Mouse (Mus musculus) gastrocnemius, adult 8-10 months (tissue): ENCODE results near the gene Ypel1. TPM values are rescaled to one million over a fixed set of nuclear protein-coding genes. Genes with fewer than 3 reads are reported as not detected.
A peak's percentile ranks its signal among the peaks of the same experiment; 100 is the strongest.

ENCODE experiments used
- DNase-seq, 2 experiments: peaks; one replicate each; pipeline ENCODE4 v3.0.0; 2022; ENCODE audit warnings: low spot score in 2 of 2
- total RNA-seq, 4 experiments: library from RNA; stranded (reverse); gene quantifications; 2 replicates each; pipeline ENCODE4 v1.2.4; 2022

Ypel1 gene
- 1 to 10 TPM in 2 of 4 experiments, under 1 TPM in 2; 0.46 to 1.7 (median 0.99) TPM for total RNA-seq

DNA sequence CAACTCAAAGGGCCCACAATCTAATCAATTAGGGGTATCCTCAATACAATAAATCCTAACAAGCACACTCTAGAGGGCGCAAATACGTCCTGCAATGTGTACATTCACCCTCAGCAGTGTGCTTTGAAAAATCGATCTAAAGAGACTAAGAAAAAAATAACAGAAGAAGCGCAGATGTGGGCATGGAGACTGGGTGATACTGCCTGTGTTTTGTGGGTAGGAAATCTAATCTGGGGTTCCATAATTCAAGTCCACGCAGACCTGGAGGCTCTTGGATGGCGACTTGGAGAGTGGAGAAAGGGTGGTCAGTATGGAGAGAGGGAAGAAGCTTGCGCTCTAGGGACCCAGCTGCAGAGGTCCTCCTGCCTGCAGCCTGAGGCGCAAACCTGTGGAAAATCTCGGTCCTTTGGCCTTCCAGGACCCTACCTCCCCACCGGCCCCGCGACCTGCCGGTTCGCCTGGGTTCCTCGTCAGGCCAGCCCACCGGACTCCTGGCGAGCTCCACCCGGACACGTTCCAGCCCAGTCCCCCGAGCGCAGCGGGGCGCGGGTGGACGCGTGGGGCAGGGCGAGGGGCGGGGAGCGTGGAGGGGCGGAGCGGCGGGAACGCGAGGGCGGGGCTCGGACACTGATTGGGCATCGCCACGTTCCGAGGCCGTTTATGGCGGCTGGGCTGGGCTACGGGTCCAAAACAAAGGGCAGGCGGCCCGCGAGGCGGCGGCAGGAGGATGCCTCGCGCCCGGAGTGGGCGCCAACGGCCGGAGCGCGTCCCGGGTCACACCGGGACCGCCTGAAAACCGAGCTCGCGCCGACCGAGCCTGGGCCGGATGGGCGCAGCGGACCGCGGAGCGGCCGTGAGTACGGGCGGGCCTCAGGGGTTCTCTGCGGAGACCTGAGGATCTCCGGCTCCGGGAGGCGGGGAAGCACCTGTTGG lies at the start of gene Ypel1:
Gene Ypel1, plus strand, starts transcription at position 186 of the 933 bp plus-strand sequence.
- DNase-seq = peak; percentile 54 to 65

DNA sequence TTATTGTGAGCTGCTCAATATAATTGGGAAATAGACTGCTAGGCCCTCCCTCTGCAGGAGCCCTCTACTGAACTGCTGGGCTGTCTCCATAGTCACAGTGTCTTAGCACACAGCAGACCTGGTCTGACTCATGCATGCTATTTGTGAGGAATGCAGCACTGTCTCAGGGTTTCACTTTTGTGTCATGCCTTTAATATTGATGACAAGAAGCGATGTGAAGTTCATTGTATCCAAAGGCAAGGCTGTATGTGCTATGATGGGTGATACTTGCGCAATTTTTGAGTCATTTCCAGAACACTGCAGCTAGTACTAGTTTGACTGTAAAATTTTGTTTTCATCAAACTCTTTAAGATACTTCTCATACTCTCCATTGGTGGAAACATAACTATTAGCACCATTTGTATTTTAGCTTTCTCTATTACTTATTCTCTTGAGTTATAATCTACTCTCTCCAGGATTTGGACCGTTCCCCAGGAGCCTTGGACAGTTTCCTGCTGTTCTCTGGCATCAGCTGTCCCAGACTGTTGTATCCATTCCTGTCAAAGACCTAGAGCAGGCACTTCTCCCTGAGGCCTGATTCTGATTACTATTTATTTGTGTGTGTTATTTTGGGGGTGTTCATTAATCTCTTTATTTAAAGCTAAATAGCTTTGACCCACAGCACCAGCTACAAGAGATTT lies 44.9 kb upstream of the Ypel1 start:
- DNase-seq = no peak

- DNase-seq = no peak
Measured at GRCm38 (mm10) chr16:17029971-17030695, 39.4 kb upstream of the Ypel1 start.

DNA sequence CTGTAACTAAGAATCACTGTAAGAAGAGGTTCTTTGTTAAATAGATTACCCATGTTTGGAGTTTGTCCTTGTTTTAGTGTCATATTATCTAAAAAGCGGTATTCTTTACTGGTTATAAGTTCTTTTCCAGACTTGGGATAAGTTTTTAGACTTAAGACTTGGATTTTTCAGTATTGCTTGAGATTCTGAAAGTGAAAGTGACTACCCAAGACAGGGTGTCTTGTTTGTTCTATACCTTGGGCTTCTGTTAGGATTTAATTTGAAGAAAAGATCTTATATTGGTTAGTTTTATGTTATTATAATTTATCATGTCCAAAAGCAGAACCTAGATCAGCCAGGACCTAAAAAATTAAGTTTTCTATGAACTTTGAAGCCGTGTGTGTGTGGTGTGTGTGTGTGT lies 35.7 kb upstream of the Ypel1 start:
- no peak for DNase-seq

DNA sequence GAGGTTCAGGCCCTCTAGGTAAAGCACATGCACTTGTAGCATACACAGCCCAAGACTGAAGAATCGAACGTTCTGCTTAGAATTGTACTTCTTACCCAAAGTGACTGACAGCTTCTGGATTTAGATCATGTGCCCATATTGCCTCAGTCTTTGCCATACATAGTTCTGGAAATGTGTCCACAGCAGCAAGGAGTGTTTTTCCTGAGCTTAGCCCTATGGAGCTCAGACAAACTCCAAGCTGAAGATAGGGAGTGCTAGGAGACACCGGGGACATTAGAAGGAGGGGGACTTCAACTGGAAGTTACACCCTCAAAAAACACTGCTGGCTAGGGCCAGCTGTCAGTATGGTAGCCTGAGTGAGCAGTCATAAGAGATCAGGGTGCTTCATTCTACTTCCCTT lies 28.8 kb upstream of the Ypel1 start:
- DNase-seq = no peak

DNA sequence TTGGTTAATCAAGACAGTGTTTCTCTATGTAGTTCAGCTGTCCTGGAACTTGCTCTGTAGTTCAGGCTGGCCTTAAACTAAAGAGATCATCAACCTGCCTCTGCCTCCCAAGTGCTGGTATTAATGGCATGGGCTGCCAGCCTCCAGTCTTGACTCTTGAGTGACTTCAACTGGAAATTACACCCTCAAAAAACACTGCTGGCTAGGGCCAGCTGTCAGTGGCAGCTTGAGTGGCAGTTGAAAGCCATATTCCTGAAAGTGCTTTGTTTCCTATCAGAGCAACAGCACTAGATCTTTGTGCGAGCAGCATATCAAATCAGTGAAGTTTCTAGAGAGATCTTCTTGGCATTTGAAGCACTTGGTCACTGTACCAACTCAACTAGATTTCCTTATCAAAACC lies 28.1 kb upstream of the Ypel1 start:
- DNase-seq = no peak

GRCm38 (mm10) chr16:17044320-17044719 lies 25.2 kb upstream of the Ypel1 start:
- peak in 1 of 2 experiments; percentile 10 for DNase-seq

DNA sequence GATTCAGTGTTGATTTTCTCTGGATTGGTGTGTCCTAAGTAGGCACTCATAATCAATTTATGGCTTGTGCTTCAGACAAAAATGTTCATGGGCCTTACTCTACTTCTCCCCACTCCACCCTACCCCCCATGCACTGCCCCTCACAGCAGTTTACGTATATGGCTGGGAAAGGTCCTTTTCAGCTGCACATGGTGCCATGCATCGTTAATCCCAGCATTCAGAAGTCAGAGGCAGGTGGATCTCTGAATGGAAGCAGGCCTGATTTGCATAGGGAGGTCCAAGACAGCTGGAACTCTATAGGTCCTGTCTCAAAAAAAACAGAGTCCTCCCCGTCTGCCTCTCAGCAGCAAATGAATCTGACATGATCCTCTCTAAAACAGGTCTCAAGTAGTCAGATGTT lies 24.2 kb upstream of the Ypel1 start:
- DNase-seq = no peak

GRCm38 (mm10) chr16:17049886-17050285 lies 19.6 kb upstream of the Ypel1 start:
- no peak for DNase-seq

GRCm38 (mm10) chr16:17052087-17052486 lies 17.4 kb upstream of the Ypel1 start:
- no peak for DNase-seq

- DNase-seq = no peak
Measured at GRCm38 (mm10) chr16:17053903-17054302, 15.6 kb upstream of the Ypel1 start.

GRCm38 (mm10) chr16:17055584-17055983 lies 13.9 kb upstream of the Ypel1 start:
- no peak for DNase-seq

- no peak for DNase-seq
Measured at GRCm38 (mm10) chr16:17062338-17062737, 7.2 kb upstream of the Ypel1 start.

- no peak for DNase-seq
Measured at GRCm38 (mm10) chr16:17067552-17067951, 1.9 kb upstream of the Ypel1 start.

DNA sequence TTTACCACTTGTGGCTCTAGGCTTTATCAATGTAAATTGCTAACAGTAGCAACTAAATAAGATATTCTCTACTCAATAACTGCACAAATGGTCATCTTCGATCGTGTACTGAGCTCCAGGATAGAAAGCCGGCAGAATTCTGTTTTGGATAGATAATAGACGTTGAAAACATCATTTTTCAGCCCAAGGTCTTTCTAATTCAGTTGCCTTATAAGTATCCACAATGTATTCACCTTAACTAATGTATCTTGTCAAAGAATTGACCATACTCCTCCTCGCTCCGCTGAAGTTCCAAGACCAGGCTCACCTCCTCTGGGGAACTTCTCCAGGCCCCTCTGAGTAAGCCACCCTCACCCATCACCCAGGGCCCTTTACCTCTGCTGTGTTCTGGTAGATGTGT lies 1.2 kb downstream of the Ypel1 start:
- DNase-seq = no peak

DNA sequence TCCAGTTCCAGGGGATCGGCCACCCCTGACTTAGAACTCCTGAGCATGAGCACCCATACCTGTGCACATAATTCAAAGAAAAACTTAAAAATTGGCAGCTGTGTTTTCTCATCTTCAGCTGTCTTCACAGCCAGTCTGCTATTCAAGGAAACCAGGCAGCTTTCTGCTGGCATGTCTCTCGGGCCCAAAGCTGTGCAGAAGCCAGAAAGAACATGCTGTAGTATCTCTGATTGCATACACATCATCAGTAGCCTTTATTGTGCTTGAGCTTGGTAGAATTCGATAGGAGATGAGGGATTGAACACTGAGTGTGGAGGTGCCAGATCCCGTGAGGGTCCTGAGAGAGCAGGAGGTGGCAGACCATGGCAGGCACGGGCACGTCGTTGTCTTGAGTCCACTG lies 3.5 kb downstream of the Ypel1 start:
- DNase-seq = no peak

GRCm38 (mm10) chr16:17076301-17076700 lies 6.8 kb downstream of the Ypel1 start:
- DNase-seq = no peak

DNA sequence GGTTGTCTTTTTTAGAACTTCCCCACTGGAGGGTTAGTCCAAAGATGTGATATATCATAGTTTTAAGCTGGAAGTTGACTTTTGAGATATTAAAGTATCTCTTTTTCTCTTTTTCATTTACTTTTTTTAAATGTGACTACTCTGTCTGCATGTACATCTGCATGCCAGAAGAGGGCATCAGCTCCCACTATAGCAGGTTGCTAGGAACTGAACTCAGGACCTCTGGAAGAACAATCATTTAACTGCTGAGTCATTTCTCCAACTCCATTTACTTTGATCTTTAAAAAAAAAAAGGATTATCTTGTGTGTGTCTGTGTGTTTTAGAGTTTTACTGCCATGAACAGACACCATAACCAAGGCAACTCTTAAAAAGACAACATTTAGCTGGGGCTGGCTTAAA lies 7.4 kb downstream of the Ypel1 start:
- DNase-seq = no peak

GRCm38 (mm10) chr16:17078101-17078500 lies 8.6 kb downstream of the Ypel1 start:
- no peak for DNase-seq

DNA sequence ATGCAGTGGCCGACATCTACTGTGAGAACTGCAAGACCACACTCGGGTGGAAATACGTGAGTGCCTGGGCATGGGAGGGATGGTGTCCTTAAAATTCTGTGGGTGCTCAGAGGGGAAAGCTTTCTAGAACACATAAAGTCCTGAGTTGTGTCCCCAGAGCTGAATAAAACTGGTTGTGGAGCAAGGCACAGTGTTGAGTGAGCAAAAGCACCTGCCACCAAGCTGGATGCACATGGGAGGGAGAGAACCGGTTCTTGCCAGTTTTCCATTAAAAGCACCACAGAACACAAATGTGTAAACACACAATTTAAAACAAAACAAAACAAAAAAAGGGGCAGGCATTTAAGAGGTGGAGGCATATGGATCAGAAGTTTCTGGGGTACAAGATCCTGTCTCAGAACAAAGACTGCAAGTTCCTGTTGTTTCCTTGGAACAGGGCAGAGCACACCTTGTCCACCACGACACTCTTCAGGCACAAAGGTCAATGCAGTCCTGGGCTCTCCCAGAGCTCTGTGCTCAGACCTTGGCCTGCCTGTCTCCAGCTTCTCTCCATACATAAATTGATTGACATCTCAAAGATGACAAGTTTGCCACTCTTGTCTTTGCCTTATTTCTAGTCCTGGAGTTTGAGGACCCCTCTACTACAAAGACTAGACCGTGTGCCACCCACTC lies 12.8 kb downstream of the Ypel1 start:
- no peak for DNase-seq

DNA sequence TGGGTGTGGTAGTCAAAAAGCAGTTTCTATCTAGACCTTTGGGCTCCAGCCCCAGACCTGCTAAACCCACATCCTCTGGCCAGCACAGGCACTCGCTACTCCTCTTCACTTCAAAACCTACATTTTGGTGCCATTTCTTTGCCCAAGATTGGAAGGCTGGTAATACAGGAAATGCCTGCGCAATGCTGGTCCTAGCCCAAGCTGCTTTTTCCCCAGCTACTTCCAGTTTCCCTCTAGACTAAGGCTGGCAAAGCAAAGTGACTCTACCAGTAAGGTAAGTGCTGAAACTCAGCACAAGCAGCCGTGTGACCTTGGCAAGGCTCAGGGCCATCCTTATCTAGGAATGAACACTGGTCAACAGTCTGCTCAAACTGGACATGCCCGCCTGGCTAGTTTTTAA lies 16.1 kb downstream of the Ypel1 start:
- no peak for DNase-seq
